ENCODE assay signal across 16 mouse cellular contexts in the genomic region with DNA sequence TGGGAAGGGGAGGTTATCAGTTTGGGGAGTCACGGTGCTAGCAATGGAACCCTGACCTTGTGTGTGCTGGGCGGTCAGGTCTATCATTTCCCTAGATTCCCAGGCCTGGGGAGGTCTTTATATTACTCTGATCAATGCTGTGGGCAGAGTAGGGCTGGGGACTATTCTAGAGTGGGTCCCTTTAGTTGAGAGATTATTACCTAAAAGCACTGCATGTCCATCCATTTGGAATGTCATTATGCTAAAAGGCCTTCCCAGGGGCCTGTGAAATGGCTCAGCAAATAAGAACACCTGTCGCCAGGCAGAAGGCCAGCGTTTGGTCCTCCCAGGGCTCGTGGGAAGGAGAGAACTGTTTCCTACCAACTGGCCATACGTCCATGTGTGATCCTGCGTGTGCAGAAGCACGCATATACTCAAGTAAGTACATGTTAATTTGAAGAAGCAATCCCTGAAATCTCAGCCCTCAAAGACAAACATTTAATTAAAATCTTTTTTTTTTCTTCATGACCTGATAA. TPM values are rescaled to one million over a fixed set of nuclear protein-coding genes. Genes with fewer than 3 reads are reported as not detected.
DNase-seq lines count a peak whose midpoint lies in the region; ATAC-seq and TF ChIP-seq lines count a peak whose summit lies in the region.
"Had no signal": no experiment of that assay in that cellular context is flagged by ENCODE, and none has a peak within 500 bp of the region (broad histone marks: within the 10 kb centered on the region; RNA-seq: fewer than 3 reads in every experiment).

No protein-coding gene starts in this region.

- TF ChIP-seq CTCF in kidney, postnatal 0 days (IDR thresholded peaks at IDR 0.05; ENCODE audit: low read depth): no peak
- TF ChIP-seq CTCF in stomach, postnatal 0 days (IDR thresholded peaks at IDR 0.05; ENCODE audit: low read depth): no peak

- no peak overlapping the region for H3K4me3 ChIP-seq in midbrain, embryonic 11.5 days (ENCODE audit: low read depth, low read length)
- no peak overlapping the region for H3K4me3 ChIP-seq in midbrain, embryonic 13.5 days (replicated peaks)
- no peak overlapping the region for H3K4me3 ChIP-seq in kidney, postnatal 0 days (replicated peaks; ENCODE audit: low read depth, low read length)
- no peak overlapping the region for H3K4me3 ChIP-seq in stomach, postnatal 0 days (ENCODE audit: low read depth, low read length)
- H3K4me3 ChIP-seq: forebrain, embryonic 13.5 days; heart, embryonic 13.5 days had no signal

- 80% methylated on average over 8 of the region's 8 CpGs for WGBS in midbrain, embryonic 11.5 days
- WGBS in midbrain, embryonic 13.5 days: 76% methylated on average over 8 of the region's 8 CpGs
- 70% methylated on average over 8 of the region's 8 CpGs for WGBS in kidney, postnatal 0 days
- WGBS in stomach, postnatal 0 days: 59% methylated on average over 8 of the region's 8 CpGs

- ATAC-seq in midbrain, embryonic 11.5 days (ENCODE audit: low FRiP score): no peak
- no peak for ATAC-seq in midbrain, embryonic 13.5 days
- ATAC-seq in kidney, postnatal 0 days (replicated peaks; ENCODE audit: low FRiP score, low read depth): no peak
- ATAC-seq in stomach, postnatal 0 days (ENCODE audit: low FRiP score, low TSS enrichment): no peak
- ATAC-seq: forebrain, embryonic 13.5 days; hindbrain, embryonic 16.5 days had no signal

- H3K9me3 ChIP-seq in midbrain, embryonic 11.5 days (ENCODE audit: control insufficient read depth, low read length): no peaks in the 10 kb centered on the region
- H3K9me3 ChIP-seq in midbrain, embryonic 13.5 days: no peaks in the 10 kb centered on the region; the same call in 1 of the 2 replicates
- no peaks in the 10 kb centered on the region for H3K9me3 ChIP-seq in kidney, postnatal 0 days (replicated peaks; ENCODE audit: low read length)
- H3K9me3 ChIP-seq in stomach, postnatal 0 days (ENCODE audit: control insufficient read depth, low read length): no peaks in the 10 kb centered on the region
- H3K9me3 ChIP-seq: forebrain, embryonic 13.5 days; heart, embryonic 13.5 days had no signal

- no peaks in the 10 kb centered on the region for H3K27me3 ChIP-seq in midbrain, embryonic 11.5 days (ENCODE audit: control insufficient read depth, insufficient read depth, low read length)
- no peaks in the 10 kb centered on the region for H3K27me3 ChIP-seq in midbrain, embryonic 13.5 days
- H3K27me3 ChIP-seq in kidney, postnatal 0 days (ENCODE audit: insufficient read depth, low read length): no peaks in the 10 kb centered on the region
- H3K27me3 ChIP-seq in stomach, postnatal 0 days (ENCODE audit: control insufficient read depth, insufficient read depth, low read length): no peaks in the 10 kb centered on the region
- H3K27me3 ChIP-seq: forebrain, embryonic 13.5 days; heart, embryonic 13.5 days had no signal

- H3K4me1 ChIP-seq in midbrain, embryonic 11.5 days (ENCODE audit: control insufficient read depth, insufficient read depth, low read length): no peaks in the 10 kb centered on the region
- peaks cover 8% of the 10 kb centered on the region for H3K4me1 ChIP-seq in midbrain, embryonic 13.5 days (replicated peaks)
- no peaks in the 10 kb centered on the region for H3K4me1 ChIP-seq in kidney, postnatal 0 days (replicated peaks; ENCODE audit: insufficient read depth, low read length)
- no peaks in the 10 kb centered on the region for H3K4me1 ChIP-seq in stomach, postnatal 0 days (replicated peaks; ENCODE audit: control insufficient read depth, insufficient read depth)

- H3K36me3 ChIP-seq in midbrain, embryonic 11.5 days (ENCODE audit: control insufficient read depth, insufficient read depth, low read length): no peaks in the 10 kb centered on the region
- no peaks in the 10 kb centered on the region for H3K36me3 ChIP-seq in midbrain, embryonic 13.5 days
- H3K36me3 ChIP-seq in kidney, postnatal 0 days (ENCODE audit: insufficient read depth, low read length): no peaks in the 10 kb centered on the region
- H3K36me3 ChIP-seq in stomach, postnatal 0 days (ENCODE audit: control insufficient read depth, insufficient read depth, low read length): no peaks in the 10 kb centered on the region
- H3K36me3 ChIP-seq: heart, embryonic 13.5 days had no signal

- H3K4me2 ChIP-seq in midbrain, embryonic 11.5 days: no peak overlapping the region
- H3K4me2 ChIP-seq in midbrain, embryonic 13.5 days (replicated peaks): no peak overlapping the region
- no peak overlapping the region; the same call in 1 of the 2 replicates for H3K4me2 ChIP-seq in kidney, postnatal 0 days (ENCODE audit: low read length)
- no peak overlapping the region; the same call in 1 of the 2 replicates for H3K4me2 ChIP-seq in stomach, postnatal 0 days (replicated peaks; ENCODE audit: low read depth)
- H3K4me2 ChIP-seq: forebrain, embryonic 13.5 days; heart, embryonic 13.5 days had no signal

- peak; percentile 32 for DNase-seq in adrenal gland, postnatal 14 days
- no peak for DNase-seq in adrenal gland, postnatal 36 days
- peak; percentile 59 for DNase-seq in midbrain, embryonic 11.5 days (ENCODE audit: low spot score, missing footprints)
- no peak for DNase-seq in kidney, postnatal 0 days (ENCODE audit: low spot score)
- peak; percentile 31 for DNase-seq in stomach, postnatal 0 days (ENCODE audit: low spot score)
- no peak for DNase-seq in ovary, postnatal 10 days (ENCODE audit: low spot score)
- DNase-seq in heart, adult 9 months (ENCODE audit: low spot score in 2 of 2): no peak
- DNase-seq: cerebellum, adult 8-10 months; embryo, embryonic 11 days; lung, adult 18-20 months; lung, postnatal 36 days; thymus, adult 2 months had no signal

- no peak overlapping the region for H3K27ac ChIP-seq in midbrain, embryonic 11.5 days (ENCODE audit: low read depth, low read length)
- no peak overlapping the region for H3K27ac ChIP-seq in midbrain, embryonic 13.5 days
- H3K27ac ChIP-seq in kidney, postnatal 0 days: peak overlapping the region; percentile 15; the same call in 1 of the 2 replicates
- no peak overlapping the region for H3K27ac ChIP-seq in stomach, postnatal 0 days (replicated peaks)
- H3K27ac ChIP-seq: forebrain, embryonic 13.5 days; heart, embryonic 13.5 days had no signal

- H3K9ac ChIP-seq in midbrain, embryonic 11.5 days (ENCODE audit: low read length): no peak overlapping the region
- H3K9ac ChIP-seq in midbrain, embryonic 13.5 days (replicated peaks): no peak overlapping the region
- no peak overlapping the region for H3K9ac ChIP-seq in kidney, postnatal 0 days (ENCODE audit: low read depth, low read length)
- H3K9ac ChIP-seq in stomach, postnatal 0 days (ENCODE audit: low read length): no peak overlapping the region
- H3K9ac ChIP-seq: forebrain, embryonic 13.5 days had no signal

- TF ChIP-seq EP300 in stomach, postnatal 0 days (optimal IDR thresholded peaks at IDR 0.05): no peak

RNA-seq across cellular contexts. Expression of gene Kifc3, which starts 0.5 kb away (rescaled TPM):
- 94.1 and 104 TPM in 2 replicates for total RNA-seq in adrenal gland, postnatal 14 days (2021)
- total RNA-seq in adrenal gland, postnatal 36 days (2021): 100 to 1,000 TPM; 110 to 163 TPM
- 2.3 and 3.6 TPM in 2 replicates for polyA plus RNA-seq in midbrain, embryonic 11.5 days (2014; fragmentation: Nextera tagmentation; extraction: Ambion mirVana)
- polyA plus RNA-seq in midbrain, embryonic 13.5 days (2015; fragmentation: Nextera tagmentation; extraction: Ambion mirVana): 12.6 and 14.3 TPM in 2 replicates
- polyA plus RNA-seq in kidney, postnatal 0 days (2015; fragmentation: Nextera tagmentation; extraction: Ambion mirVana): 41.2 and 46.2 TPM in 2 replicates
- polyA plus RNA-seq in stomach, postnatal 0 days (2015; fragmentation: Nextera tagmentation; extraction: Ambion mirVana): 14.1 and 14.2 TPM in 2 replicates

Comparison
In these comparisons a context has a peak if more than half of its experiments do, and no peak if none do; other contexts are left out.
1. DNase-seq: peak in adrenal gland, postnatal 14 days (single experiment), midbrain, embryonic 11.5 days (single experiment) and stomach, postnatal 0 days (single experiment); none in adrenal gland, postnatal 36 days (0 of 2), kidney, postnatal 0 days (single experiment), ovary, postnatal 10 days (single experiment) and heart, adult 9 months (0 of 2).